Mouse (Mus musculus) thymus, adult 2 months (tissue): Measurements from ENCODE around the gene Hspe1. TPM values are rescaled to one million over a fixed set of nuclear protein-coding genes. Genes with fewer than 3 reads are reported as not detected.
A peak's percentile ranks its signal among the peaks of the same experiment; 100 is the strongest.

ENCODE experiments used
- DNase-seq: peaks from one replicate; pipeline ENCODE4 v3.0.0; 2021
- H3K27ac ChIP-seq: fragments of 200-500 bp; 2 replicates; pipeline ENCODE4 v1.5.1; 2012; ENCODE audit warnings: low read length, control low read depth; ENCODE audit not compliant: control insufficient read depth, insufficient read depth
- H3K27me3 ChIP-seq: fragments of 200-500 bp; 2 replicates; pipeline ENCODE4 v1.6.1; 2012; ENCODE audit warnings: mild to moderate bottlenecking, low read length, moderate library complexity, mixed read lengths; ENCODE audit not compliant: control insufficient read depth, insufficient read depth
- H3K36me3 ChIP-seq: fragments of 200-500 bp; 2 replicates; pipeline ENCODE4 v1.6.1; 2012; ENCODE audit warnings: mild to moderate bottlenecking, low read length, moderate library complexity; ENCODE audit not compliant: control insufficient read depth, insufficient read depth
- H3K4me1 ChIP-seq: fragments of 200-500 bp; replicated peaks from 2 replicates; pipeline ENCODE4 v1.6.1; 2012; ENCODE audit warnings: low read length; ENCODE audit not compliant: control insufficient read depth, insufficient read depth
- H3K4me3 ChIP-seq: fragments of 200-500 bp; 2 replicates; pipeline ENCODE4 v1.5.1; 2012; ENCODE audit warnings: mild to moderate bottlenecking, low read length, control low read depth, moderate library complexity; ENCODE audit not compliant: control insufficient read depth, insufficient read depth
- CTCF ChIP-seq: fragments of 200-500 bp; IDR thresholded peaks from 2 replicates; pipeline ENCODE4 v1.5.1; 2012; ENCODE audit warnings: mild to moderate bottlenecking, control low read depth, low read length, moderate library complexity, borderline replicate concordance; ENCODE audit not compliant: control insufficient read depth, poor library complexity, insufficient read depth; ENCODE audit errors: extremely low read depth
- POLR2A ChIP-seq: fragments of 200-500 bp; IDR thresholded peaks from 2 replicates; pipeline ENCODE4 v1.6.1; 2012; ENCODE audit warnings: mild to moderate bottlenecking, low read length, control low read depth, moderate library complexity; ENCODE audit not compliant: control insufficient read depth, poor library complexity, insufficient read depth; ENCODE audit errors: extremely low read depth
- WGBS: fragments of 180-500 bp; shearing (Covaris S2); methylation state at CpG from one replicate; pipeline ENCODE4 v1.1.7; 2018; 5-methylcytosine and 5-hydroxymethylcytosine counted together
- polyA plus RNA-seq: library from polyadenylated mRNA; depleted of rRNA; stranded (reverse); fragments of >200 nt; gene quantifications from 2 replicates; pipeline ENCODE4 v1.2.3, GENCODE M21; 2012

The Hspe1 gene
- polyA plus RNA-seq, 1 experiment, result 33.2 TPM

- Histone ChIP-seq H3K27ac (no peak overlapping the region), H3K4me1 (peaks cover 8% of the 10 kb centered on the region), H3K27me3 (no peaks in the 10 kb centered on the region), H3K36me3 (peaks cover 34% of the 10 kb centered on the region), H3K4me3 (no peak overlapping the region)
- no peak for TF ChIP-seq POLR2A
- TF ChIP-seq CTCF, result no peak
- no peak for DNase-seq
- WGBS, result 71% methylated on average over 7 of the region's 7 CpGs
Observed at GRCm38 (mm10) chr1:55085781-55086366, 2.1 kb upstream of the Hspe1 start.

GRCm38 (mm10) chr1:55086868-55087400 lies 998 bp upstream of the Hspe1 start:
- under 1% methylated on average over 13 of the region's 13 CpGs for WGBS
- peaks cover 23% of the 10 kb centered on the region for H3K36me3 ChIP-seq
- H3K27me3 ChIP-seq, result no peaks in the 10 kb centered on the region
- peaks cover 8% of the 10 kb centered on the region for H3K4me1 ChIP-seq
- H3K27ac ChIP-seq, result peak overlapping the region; percentile 17; the same call in 1 of the 2 replicates
- peak overlapping the region; percentile 83 for H3K4me3 ChIP-seq
- DNase-seq, result peak; percentile 1
- TF ChIP-seq POLR2A (no peak), CTCF (no peak)

- TF ChIP-seq POLR2A (peak; percentile 72), CTCF (no peak)
- DNase-seq, result no peak
- Histone ChIP-seq H3K36me3 (peaks cover 18% of the 10 kb centered on the region), H3K4me1 (peaks cover 8% of the 10 kb centered on the region), H3K27me3 (no peaks in the 10 kb centered on the region), H3K27ac (peak overlapping the region; percentile 17), H3K4me3 (peak overlapping the region; percentile 83)
- under 1% methylated on average over 51 of the region's 57 CpGs for WGBS
Observed at GRCm38 (mm10) chr1:55087401-55087904, 479 bp upstream of the Hspe1 start.

DNA sequence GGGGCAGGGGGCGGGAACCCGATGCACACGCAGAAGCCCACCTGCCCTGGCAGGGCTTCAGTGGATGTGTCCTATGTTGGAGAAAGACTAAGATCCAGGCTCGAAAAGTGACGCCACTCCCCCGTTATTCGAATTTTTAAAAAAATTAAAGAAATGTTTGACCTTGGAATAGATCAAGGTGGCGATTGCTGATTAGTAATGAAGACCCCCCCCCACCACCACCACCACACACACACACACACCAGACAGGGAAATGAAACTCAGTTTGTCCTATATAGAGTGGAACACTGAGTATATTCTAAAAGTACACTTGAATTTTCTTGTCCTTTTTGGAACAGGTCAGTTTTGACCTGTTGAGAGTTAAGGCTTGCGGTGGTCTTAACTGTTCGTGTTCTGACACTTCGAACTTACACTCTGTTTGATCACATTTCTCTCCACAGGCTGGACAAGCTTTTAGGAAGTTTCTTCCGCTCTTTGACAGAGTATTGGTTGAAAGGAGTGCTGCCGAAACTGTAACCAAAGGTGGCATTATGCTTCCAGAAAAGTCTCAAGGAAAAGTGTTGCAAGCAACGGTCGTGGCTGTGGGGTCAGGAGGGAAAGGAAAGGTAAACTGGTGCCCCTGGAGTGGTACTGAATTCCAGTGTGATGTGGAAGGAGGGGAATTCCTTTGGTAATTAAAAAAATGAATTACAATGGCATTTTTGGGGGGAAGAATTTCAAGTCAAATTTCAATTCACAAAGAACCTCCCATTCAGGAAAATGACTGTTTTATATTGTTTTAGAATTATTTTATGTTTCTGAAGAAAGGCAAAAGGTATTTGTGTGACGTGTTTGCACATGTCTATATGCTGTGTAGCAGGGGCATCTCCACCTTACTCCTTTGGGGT lies 922 bp downstream of the Hspe1 start:
- peaks cover 4% of the 10 kb centered on the region for H3K36me3 ChIP-seq
- 10% methylated on average over 16 of the region's 16 CpGs for WGBS
- TF ChIP-seq POLR2A (no peak), CTCF (no peak)
- peaks cover 8% of the 10 kb centered on the region for H3K4me1 ChIP-seq
- H3K4me3 ChIP-seq, result peak overlapping the region; percentile 83
- peak overlapping the region; percentile 13 for H3K27ac ChIP-seq
- no peak for DNase-seq
- H3K27me3 ChIP-seq, result no peaks in the 10 kb centered on the region

- no peaks in the 10 kb centered on the region for H3K27me3 ChIP-seq
- 93% methylated on average over 5 of the region's 5 CpGs for WGBS
- H3K36me3 ChIP-seq, result no peaks in the 10 kb centered on the region
- TF ChIP-seq CTCF (no peak), POLR2A (no peak)
- H3K4me3 ChIP-seq, result no peak overlapping the region
- peaks cover 8% of the 10 kb centered on the region for H3K4me1 ChIP-seq
- no peak overlapping the region for H3K27ac ChIP-seq
- no peak for DNase-seq
Observed at GRCm38 (mm10) chr1:55089498-55090064, 1.6 kb downstream of the Hspe1 start.

GRCm38 (mm10) chr1:55092056-55092455 lies 4.1 kb downstream of the Hspe1 start:
- Histone ChIP-seq H3K27me3 (no peaks in the 10 kb centered on the region), H3K4me1 (peaks cover 3% of the 10 kb centered on the region), H3K36me3 (no peaks in the 10 kb centered on the region), H3K27ac (no peak overlapping the region), H3K4me3 (no peak overlapping the region)
- no peak for DNase-seq
- no peak for TF ChIP-seq CTCF
- 97% methylated on average over 2 of the region's 2 CpGs for WGBS
